Mouse (Mus musculus): ENCODE data around the gene Drc1. TPM values are rescaled to one million over a fixed set of nuclear protein-coding genes. Genes with fewer than 3 reads are reported as not detected.

Drc1 gene
- polyA plus RNA-seq, 1 experiment from 2014 or later = 0.46 TPM

GRCm38 (mm10) chr5:30382876-30383275 is 101.7 kb downstream of the Drc1 start:
- 54% methylated on average over 7 of the region's 7 CpGs for WGBS
- no peak overlapping the region for H3K27ac ChIP-seq
- ATAC-seq (ENCODE audit: insufficient number of reproducible peaks, low FRiP score, low TSS enrichment, low read depth) = peak; percentile 12; the same call in 1 of the 2 replicates

GRCm38 (mm10) chr5:30387726-30388125 is 106.5 kb downstream of the Drc1 start:
- Histone ChIP-seq H3K9me3 (no peaks in the 10 kb centered on the region), H3K4me2 (no peak overlapping the region), H3K27ac (no peak overlapping the region), H3K27me3 (no peaks in the 10 kb centered on the region), H3K9ac (no peak overlapping the region), H3K4me3 (no peak overlapping the region), H3K4me1 (peaks cover 3% of the 10 kb centered on the region), H3K36me3 (no peaks in the 10 kb centered on the region)
- WGBS = 71% methylated on average over 6 of the region's 6 CpGs
- no peak for ATAC-seq (ENCODE audit: insufficient number of reproducible peaks, low FRiP score, low TSS enrichment, low read depth)

More at GRCm38 (mm10) chr5:30382876-30383275, 101.7 kb downstream of the Drc1 start:
- Histone ChIP-seq H3K9ac (no peak overlapping the region), H3K9me3 (no peaks in the 10 kb centered on the region), H3K36me3 (no peaks in the 10 kb centered on the region), H3K27me3 (no peaks in the 10 kb centered on the region), H3K4me1 (peaks cover 4% of the 10 kb centered on the region), H3K4me3 (no peak overlapping the region), H3K4me2 (no peak overlapping the region)

GRCm38 (mm10) chr5:30389836-30390235 is 108.6 kb downstream of the Drc1 start:
- Histone ChIP-seq H3K36me3 (no peaks in the 10 kb centered on the region), H3K27ac (no peak overlapping the region), H3K9ac (no peak overlapping the region), H3K4me2 (no peak overlapping the region), H3K4me1 (no peaks in the 10 kb centered on the region), H3K4me3 (no peak overlapping the region), H3K27me3 (no peaks in the 10 kb centered on the region), H3K9me3 (no peaks in the 10 kb centered on the region)
- WGBS = 76% methylated on average over 5 of the region's 5 CpGs
- no peak for ATAC-seq (ENCODE audit: insufficient number of reproducible peaks, low FRiP score, low TSS enrichment, low read depth)

DNA sequence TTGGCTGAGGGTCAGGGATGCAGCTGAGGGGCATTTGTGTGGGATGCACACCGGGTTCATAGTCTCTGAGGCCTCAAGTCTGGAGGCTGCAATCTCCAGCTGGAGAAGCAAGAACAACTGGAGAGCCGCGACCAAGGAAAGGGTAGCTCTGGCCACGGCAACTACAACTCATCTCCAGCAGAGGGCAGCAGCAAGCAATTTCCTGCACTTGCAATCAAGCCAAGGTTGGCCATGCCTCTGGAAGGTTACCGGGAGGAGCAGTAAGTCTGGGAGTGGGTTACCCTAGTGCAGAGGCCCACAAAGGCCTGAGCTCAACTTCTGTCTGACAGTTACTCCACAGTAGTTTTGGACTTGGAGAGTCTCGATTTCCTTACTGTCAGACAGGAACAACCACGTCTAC is 110.3 kb downstream of the Drc1 start:
- Histone ChIP-seq H3K9ac (no peak overlapping the region), H3K27me3 (no peaks in the 10 kb centered on the region), H3K36me3 (no peaks in the 10 kb centered on the region), H3K27ac (no peak overlapping the region), H3K4me2 (no peak overlapping the region), H3K9me3 (no peaks in the 10 kb centered on the region), H3K4me1 (no peaks in the 10 kb centered on the region), H3K4me3 (no peak overlapping the region)
- WGBS = 26% methylated on average over 7 of the region's 7 CpGs
- ATAC-seq (ENCODE audit: insufficient number of reproducible peaks, low FRiP score, low TSS enrichment, low read depth) = no peak

- peak overlapping the region; percentile 17; the same call in 1 of the 2 replicates for H3K27ac ChIP-seq
These were observed 119.3 kb downstream of the Drc1 start for GRCm38 (mm10) chr5:30400521-30400920.

DNA sequence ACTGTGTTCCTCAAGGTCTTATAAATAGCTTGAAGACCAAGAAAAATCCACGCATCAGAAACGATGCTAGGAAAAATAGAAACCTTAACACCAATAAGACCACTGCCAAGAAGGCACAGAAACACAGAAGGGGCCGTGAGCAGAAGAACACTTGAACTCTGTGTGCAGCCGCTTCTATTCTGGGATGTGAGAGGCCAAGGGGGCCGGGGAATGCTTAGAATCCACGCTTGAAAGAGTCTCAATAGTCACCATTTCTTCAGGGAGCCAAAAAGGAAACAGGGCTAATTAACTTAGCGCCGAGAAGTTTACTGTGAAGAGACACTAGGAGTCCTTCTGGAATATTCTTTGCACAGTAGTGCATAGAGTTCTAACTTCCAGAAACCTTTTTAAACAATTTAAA is 120.0 kb downstream of the Drc1 start:
- no peaks in the 10 kb centered on the region for H3K9me3 ChIP-seq
- H3K27ac ChIP-seq = no peak overlapping the region; the same call in 1 of the 2 replicates
- no peak overlapping the region for H3K4me2 ChIP-seq
- 31% methylated on average over 8 of the region's 8 CpGs for WGBS
- peaks cover 7% of the 10 kb centered on the region; the same call in 1 of the 2 replicates for H3K4me1 ChIP-seq
- H3K9ac ChIP-seq = no peak overlapping the region
- H3K36me3 ChIP-seq = no peaks in the 10 kb centered on the region
- no peak for ATAC-seq (ENCODE audit: insufficient number of reproducible peaks, low FRiP score, low TSS enrichment, low read depth)
- H3K27me3 ChIP-seq = no peaks in the 10 kb centered on the region
- H3K4me3 ChIP-seq = no peak overlapping the region

More at GRCm38 (mm10) chr5:30400521-30400920, 119.3 kb downstream of the Drc1 start:
- Histone ChIP-seq H3K9ac (no peak overlapping the region), H3K4me1 (peaks cover 7% of the 10 kb centered on the region; the same call in 1 of the 2 replicates), H3K9me3 (no peaks in the 10 kb centered on the region), H3K36me3 (no peaks in the 10 kb centered on the region), H3K4me2 (no peak overlapping the region), H3K4me3 (no peak overlapping the region), H3K27me3 (no peaks in the 10 kb centered on the region)
- 79% methylated on average over 5 of the region's 5 CpGs for whole genome bisulfite sequencing
- ATAC-seq (ENCODE audit: insufficient number of reproducible peaks, low FRiP score, low TSS enrichment, low read depth) = no peak

DNA sequence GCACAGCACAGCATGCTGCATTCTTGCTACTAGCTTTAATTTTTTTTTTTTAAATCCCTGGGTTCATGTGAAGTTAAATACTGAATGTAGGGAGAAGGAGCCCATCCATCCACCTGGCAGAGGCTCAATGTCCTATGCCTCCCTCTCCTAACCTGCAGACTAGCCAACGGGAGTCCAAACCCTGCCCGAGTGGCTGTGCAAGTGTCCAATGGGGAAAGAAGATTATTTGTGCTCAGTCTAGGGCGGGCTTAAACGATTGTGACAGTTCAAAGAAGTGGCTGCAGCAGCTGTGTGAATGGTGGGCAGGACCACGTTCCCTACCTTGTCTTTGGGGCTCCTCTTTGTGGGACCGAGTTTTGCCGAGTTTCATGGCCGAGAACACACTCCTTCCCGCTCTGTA is 125.7 kb downstream of the Drc1 start:
- ATAC-seq (ENCODE audit: insufficient number of reproducible peaks, low FRiP score, low TSS enrichment, low read depth) = no peak
- no peak overlapping the region for H3K4me3 ChIP-seq
- no peak overlapping the region for H3K27ac ChIP-seq
- no peaks in the 10 kb centered on the region for H3K36me3 ChIP-seq
- 31% methylated on average over 9 of the region's 9 CpGs for WGBS
- no peaks in the 10 kb centered on the region for H3K4me1 ChIP-seq
- no peaks in the 10 kb centered on the region for H3K27me3 ChIP-seq
- H3K4me2 ChIP-seq = no peak overlapping the region
- no peaks in the 10 kb centered on the region for H3K9me3 ChIP-seq
- H3K9ac ChIP-seq = no peak overlapping the region

GRCm38 (mm10) chr5:30411524-30411923 is 130.3 kb downstream of the Drc1 start:
- Histone ChIP-seq H3K4me1 (no peaks in the 10 kb centered on the region), H3K36me3 (no peaks in the 10 kb centered on the region), H3K27me3 (no peaks in the 10 kb centered on the region), H3K4me3 (no peak overlapping the region), H3K4me2 (no peak overlapping the region), H3K9me3 (no peaks in the 10 kb centered on the region), H3K9ac (no peak overlapping the region), H3K27ac (no peak overlapping the region)
- ATAC-seq (ENCODE audit: insufficient number of reproducible peaks, low FRiP score, low TSS enrichment, low read depth) = no peak
- WGBS = 66% methylated on average over 10 of the region's 10 CpGs

- no peak overlapping the region for H3K4me2 ChIP-seq
- no peak overlapping the region for H3K27ac ChIP-seq
- no peak overlapping the region for H3K4me3 ChIP-seq
- H3K4me1 ChIP-seq = no peaks in the 10 kb centered on the region
- no peaks in the 10 kb centered on the region for H3K36me3 ChIP-seq
- WGBS = 51% methylated on average over 2 of the region's 2 CpGs
- no peak for ATAC-seq (ENCODE audit: insufficient number of reproducible peaks, low FRiP score, low TSS enrichment, low read depth)
- H3K9ac ChIP-seq = no peak overlapping the region
- no peaks in the 10 kb centered on the region for H3K27me3 ChIP-seq
- no peaks in the 10 kb centered on the region for H3K9me3 ChIP-seq
These were observed 134.2 kb downstream of the Drc1 start for GRCm38 (mm10) chr5:30415381-30415780.

DNA sequence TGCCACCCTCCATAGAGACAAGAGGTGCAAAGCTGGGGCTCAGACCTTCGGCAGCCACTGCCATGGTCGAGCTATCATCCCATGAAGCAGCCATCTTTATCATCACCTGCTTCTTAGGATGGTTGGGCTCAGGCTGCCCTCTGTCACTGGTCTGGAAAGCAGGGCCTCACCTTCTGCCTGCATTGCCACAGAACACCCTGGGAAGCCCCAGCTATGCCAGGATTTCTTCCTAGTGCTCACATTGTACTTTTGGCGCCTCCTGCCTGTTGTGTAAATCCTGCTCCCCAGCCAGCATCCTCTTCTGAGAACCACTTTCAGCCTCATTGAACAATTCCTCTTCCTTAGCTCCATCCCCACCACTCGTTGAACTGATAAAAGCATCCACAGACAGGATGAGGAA is 134.7 kb downstream of the Drc1 start:
- 76% methylated on average over 4 of the region's 4 CpGs for WGBS
- Histone ChIP-seq H3K4me1 (no peaks in the 10 kb centered on the region), H3K4me2 (no peak overlapping the region), H3K9ac (no peak overlapping the region), H3K27ac (no peak overlapping the region), H3K4me3 (no peak overlapping the region), H3K36me3 (no peaks in the 10 kb centered on the region), H3K27me3 (no peaks in the 10 kb centered on the region), H3K9me3 (no peaks in the 10 kb centered on the region)
- ATAC-seq (ENCODE audit: insufficient number of reproducible peaks, low FRiP score, low TSS enrichment, low read depth) = no peak

Other genes with a start within 250 kb of the Drc1 start
- gene Tyms, start 207.8 kb upstream of the Drc1 start, polyA plus RNA-seq (2015; fragmentation: Nextera tagmentation; extraction: Ambion mirVana) = 212 and 224 TPM in 2 replicates
- gene Garem2, start 176.2 kb upstream of the Drc1 start, polyA plus RNA-seq (2015; fragmentation: Nextera tagmentation; extraction: Ambion mirVana) = 0.36 and 0.41 TPM in 2 replicates
- not detected in 2 replicates for gene 3110082J24Rik, start 175.3 kb upstream of the Drc1 start, polyA plus RNA-seq (2015; fragmentation: Nextera tagmentation; extraction: Ambion mirVana)
- 130 and 140 TPM in 2 replicates for gene Hadha, start 126.2 kb upstream of the Drc1 start, polyA plus RNA-seq (2015; fragmentation: Nextera tagmentation; extraction: Ambion mirVana)
- 139 and 150 TPM in 2 replicates for gene Hadhb, start 126.1 kb upstream of the Drc1 start, polyA plus RNA-seq (2015; fragmentation: Nextera tagmentation; extraction: Ambion mirVana)
- 0.08 TPM in 1 of 2 replicates, not detected in the other for gene Adgrf3, start 75.7 kb upstream of the Drc1 start, polyA plus RNA-seq (2015; fragmentation: Nextera tagmentation; extraction: Ambion mirVana)
- gene Selenoi, start 48.8 kb upstream of the Drc1 start, polyA plus RNA-seq (2015; fragmentation: Nextera tagmentation; extraction: Ambion mirVana) = 20.8 and 23.1 TPM in 2 replicates
- 0.30 and 0.33 TPM in 2 replicates for gene Otof, start 180.5 kb downstream of the Drc1 start, polyA plus RNA-seq (2015; fragmentation: Nextera tagmentation; extraction: Ambion mirVana)
- gene 1700001C02Rik, start 184.7 kb downstream of the Drc1 start, polyA plus RNA-seq (2015; fragmentation: Nextera tagmentation; extraction: Ambion mirVana) = not detected in 2 replicates

Measured in limb, embryonic 15.5 days (tissue).